Mouse (Mus musculus) megakaryocyte, embryonic 14.5 days (primary cell): Measurements from ENCODE around the gene Vps8. TPM values are rescaled to one million over a fixed set of nuclear protein-coding genes. Genes with fewer than 3 reads are reported as not detected.

Experiments
- H3K27me3 ChIP-seq: replicated peaks from 2 replicates; pipeline ENCODE3; 2012; ENCODE audit warnings: inconsistent platforms
- H3K36me3 ChIP-seq: replicated peaks from 2 replicates; pipeline ENCODE3; 2012; ENCODE audit warnings: low read length, inconsistent platforms, mixed read lengths
- H3K4me1 ChIP-seq: 2 replicates; pipeline ENCODE4 v1.6.1; 2012; ENCODE audit warnings: inconsistent platforms
- H3K4me3 ChIP-seq: replicated peaks from 2 replicates; pipeline ENCODE3; 2012; ENCODE audit warnings: moderate library complexity, mild to moderate bottlenecking, inconsistent platforms
- H3K9me3 ChIP-seq: 2 replicates; pipeline ENCODE4 v1.6.1; 2012; ENCODE audit warnings: inconsistent platforms
- FLI1 ChIP-seq: IDR thresholded peaks from 2 replicates; pipeline ENCODE4 v1.6.1; 2012; ENCODE audit warnings: low read length, inconsistent platforms, mixed read lengths
- GATA1 ChIP-seq: IDR thresholded peaks from 3 replicates; pipeline ENCODE4 v1.6.1; 2012; ENCODE audit warnings: mixed read lengths, low read length, inconsistent platforms, borderline replicate concordance
- polyA plus RNA-seq: library from polyadenylated mRNA; stranded (reverse); fragments of >175 nt; gene quantifications from 2 replicates; pipeline ENCODE4 v1.2.3, GENCODE M21; 2012; ENCODE audit warnings: low replicate concordance; ENCODE audit not compliant: insufficient read depth

Gene Vps8
- polyA plus RNA-seq, 1 experiment: 73.6 TPM

DNA sequence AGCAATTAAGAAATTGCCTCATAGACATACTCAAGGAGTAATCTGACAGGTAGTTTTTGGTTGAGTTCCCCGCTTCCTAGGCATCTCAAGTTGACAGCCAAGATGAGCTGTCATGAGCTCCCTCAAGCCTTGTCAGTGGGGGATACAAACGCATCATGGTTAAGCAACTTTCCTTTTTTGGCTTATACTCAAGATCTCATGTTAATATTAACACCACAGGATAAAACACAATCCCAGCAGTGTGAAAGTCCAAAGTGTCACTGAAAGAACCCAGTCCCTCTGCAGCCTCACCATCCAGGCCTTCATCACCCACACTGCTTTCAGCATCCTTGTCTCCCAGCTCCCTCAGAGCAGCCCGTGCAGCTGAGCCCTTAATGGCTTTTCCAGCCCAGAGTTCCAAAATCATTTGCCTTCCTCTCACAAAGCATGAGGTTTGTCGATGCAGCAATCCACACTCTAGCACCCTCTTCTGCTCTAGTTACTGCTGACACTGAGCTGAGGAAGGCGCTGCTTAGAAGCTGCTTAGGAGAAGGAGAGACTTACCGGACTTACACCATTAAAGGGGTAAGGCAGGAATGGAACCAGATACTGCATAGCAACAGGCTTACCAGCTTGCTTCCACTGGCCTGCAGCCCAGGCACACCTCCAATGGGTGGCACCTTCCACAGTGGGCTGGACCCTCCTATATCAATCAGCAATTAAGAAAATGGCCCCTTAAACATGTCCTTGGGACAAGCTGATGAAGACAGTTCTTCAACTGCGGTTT lies 113.5 kb downstream of the Vps8 start:
- Histone ChIP-seq H3K4me3 (no peak overlapping the region), H3K27me3 (no peaks in the 10 kb centered on the region), H3K9me3 (no peaks in the 10 kb centered on the region), H3K4me1 (peaks cover 39% of the 10 kb centered on the region), H3K36me3 (peaks cover 91% of the 10 kb centered on the region)
- TF ChIP-seq GATA1 (no peak), FLI1 (no peak)

DNA sequence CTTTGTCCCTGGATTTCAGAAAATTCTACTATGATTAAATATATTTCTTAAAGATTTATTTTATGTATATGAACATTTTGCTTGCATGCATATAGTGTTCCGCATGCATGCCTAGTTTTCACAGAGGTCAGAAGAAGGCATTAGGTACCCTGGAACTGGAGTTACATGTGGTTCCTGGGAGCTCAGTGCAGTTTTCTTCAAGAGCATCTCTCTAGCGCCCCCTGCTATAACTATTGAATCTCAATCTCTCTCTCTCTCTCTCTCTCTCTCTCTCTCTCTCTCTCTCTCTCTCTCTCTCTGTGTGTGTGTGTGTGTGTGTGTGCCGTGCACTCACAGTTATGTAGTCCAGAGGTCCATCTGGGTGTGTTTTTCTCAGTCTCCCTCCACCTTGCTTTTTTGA lies 114.4 kb downstream of the Vps8 start:
- H3K9me3 ChIP-seq: no peaks in the 10 kb centered on the region
- H3K4me1 ChIP-seq: peaks cover 39% of the 10 kb centered on the region
- H3K4me3 ChIP-seq: no peak overlapping the region
- TF ChIP-seq GATA1: no peak
- TF ChIP-seq FLI1: no peak
- no peaks in the 10 kb centered on the region for H3K27me3 ChIP-seq
- H3K36me3 ChIP-seq: peaks cover 87% of the 10 kb centered on the region

DNA sequence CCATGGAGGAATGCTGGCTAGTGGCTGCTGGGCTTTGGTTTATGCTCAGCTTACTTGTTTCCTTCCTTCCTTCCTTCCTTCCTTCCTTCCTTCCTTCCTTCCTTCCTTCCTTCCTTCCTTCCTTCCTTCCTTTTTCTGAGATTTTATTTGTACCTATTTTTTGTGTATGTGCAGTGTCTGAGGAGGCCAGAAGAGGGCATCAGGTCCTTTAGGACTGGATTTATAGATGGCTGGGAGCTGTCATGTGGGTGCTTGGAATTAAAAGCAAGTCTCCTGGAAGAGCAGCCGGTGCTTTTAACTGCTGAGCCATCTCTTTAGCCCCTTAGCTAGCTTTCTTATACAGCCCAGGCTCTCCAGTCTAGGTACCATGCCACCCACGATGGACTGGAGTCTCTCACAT lies 116.0 kb downstream of the Vps8 start:
- H3K4me3 ChIP-seq: no peak overlapping the region
- H3K4me1 ChIP-seq: peaks cover 32% of the 10 kb centered on the region
- no peaks in the 10 kb centered on the region for H3K27me3 ChIP-seq
- H3K36me3 ChIP-seq: peaks cover 82% of the 10 kb centered on the region
- no peaks in the 10 kb centered on the region for H3K9me3 ChIP-seq
- TF ChIP-seq GATA1 (no peak), FLI1 (no peak)

DNA sequence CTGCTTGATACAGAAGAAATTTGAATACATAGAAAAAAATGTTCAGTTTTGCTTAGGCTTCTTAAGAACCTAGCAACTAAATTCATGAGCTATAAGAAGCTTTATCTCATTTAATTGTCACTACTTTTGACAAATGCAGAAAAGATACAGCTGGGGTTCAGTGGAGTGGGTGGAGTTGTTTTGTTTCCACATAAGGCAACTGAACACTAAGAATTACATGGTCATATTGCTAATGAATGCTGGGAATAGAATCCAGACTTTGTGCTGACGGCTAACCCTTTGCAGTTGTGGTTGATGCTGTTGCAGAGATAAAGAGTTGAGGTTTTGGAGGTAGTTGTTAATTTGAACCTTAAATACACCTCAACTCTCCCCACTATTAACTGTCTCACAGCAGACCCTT lies 119.6 kb downstream of the Vps8 start:
- Histone ChIP-seq H3K9me3 (no peaks in the 10 kb centered on the region), H3K4me3 (no peak overlapping the region), H3K36me3 (peaks cover 70% of the 10 kb centered on the region), H3K27me3 (no peaks in the 10 kb centered on the region), H3K4me1 (peaks cover 36% of the 10 kb centered on the region)
- TF ChIP-seq GATA1 (no peak), FLI1 (no peak)

GRCm38 (mm10) chr16:21547446-21547845 lies 124.5 kb downstream of the Vps8 start:
- TF ChIP-seq FLI1: no peak
- no peak for TF ChIP-seq GATA1
- Histone ChIP-seq H3K27me3 (no peaks in the 10 kb centered on the region), H3K4me3 (no peak overlapping the region)

GRCm38 (mm10) chr16:21549751-21550150 lies 126.8 kb downstream of the Vps8 start:
- H3K27me3 ChIP-seq: no peaks in the 10 kb centered on the region
- peaks cover 13% of the 10 kb centered on the region for H3K4me1 ChIP-seq
- H3K36me3 ChIP-seq: peaks cover 51% of the 10 kb centered on the region
- TF ChIP-seq GATA1 (no peak), FLI1 (no peak)
- H3K9me3 ChIP-seq: no peaks in the 10 kb centered on the region
- H3K4me3 ChIP-seq: no peak overlapping the region

More at GRCm38 (mm10) chr16:21547446-21547845, 124.5 kb downstream of the Vps8 start:
- H3K9me3 ChIP-seq: no peaks in the 10 kb centered on the region
- H3K4me1 ChIP-seq: peaks cover 12% of the 10 kb centered on the region
- peaks cover 48% of the 10 kb centered on the region for H3K36me3 ChIP-seq

GRCm38 (mm10) chr16:21550453-21550852 lies 127.5 kb downstream of the Vps8 start:
- Histone ChIP-seq H3K36me3 (peaks cover 50% of the 10 kb centered on the region), H3K27me3 (no peaks in the 10 kb centered on the region), H3K4me1 (peaks cover 13% of the 10 kb centered on the region), H3K4me3 (no peak overlapping the region), H3K9me3 (no peaks in the 10 kb centered on the region)
- TF ChIP-seq GATA1 (no peak), FLI1 (no peak)

- Histone ChIP-seq H3K9me3 (peaks cover 4% of the 10 kb centered on the region), H3K4me3 (no peak overlapping the region), H3K4me1 (peaks cover 9% of the 10 kb centered on the region), H3K27me3 (no peaks in the 10 kb centered on the region), H3K36me3 (peaks cover 68% of the 10 kb centered on the region)
- no peak for TF ChIP-seq FLI1
- no peak for TF ChIP-seq GATA1
These were observed 130.6 kb downstream of the Vps8 start for GRCm38 (mm10) chr16:21553506-21553905.

DNA sequence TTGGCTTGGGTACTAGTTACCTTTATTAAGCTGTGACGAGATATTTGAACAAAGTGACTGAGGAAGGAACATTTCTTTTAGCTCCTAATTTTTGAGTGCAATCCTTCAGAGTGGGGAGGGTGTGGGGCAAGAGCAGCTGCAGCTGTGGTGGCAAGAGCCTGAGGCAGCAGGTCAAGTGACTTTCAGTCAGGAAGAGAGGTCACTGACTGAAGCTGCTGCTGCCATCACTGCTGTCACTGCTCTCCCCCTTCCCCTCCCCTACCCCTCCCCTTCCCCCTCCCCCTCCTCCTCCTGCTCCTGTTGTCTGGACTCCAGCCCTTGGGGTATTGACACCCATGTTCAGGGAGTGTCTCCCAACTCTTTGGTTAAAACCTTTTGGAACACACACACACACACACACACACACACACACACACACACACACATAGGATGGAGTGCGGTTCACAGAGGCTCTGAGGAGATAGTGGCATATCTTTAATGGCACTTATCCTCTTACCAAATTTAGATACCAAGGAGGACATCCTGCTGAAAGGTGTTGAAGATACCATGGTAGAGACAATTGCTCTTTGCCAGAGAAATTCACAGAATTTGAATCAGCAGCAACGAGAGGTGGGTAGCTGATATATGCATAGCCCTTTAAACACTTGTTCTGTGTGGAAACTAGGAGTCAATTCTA lies 139.8 kb downstream of the Vps8 start:
- TF ChIP-seq FLI1 (no peak), GATA1 (no peak)
- Histone ChIP-seq H3K9me3 (no peaks in the 10 kb centered on the region), H3K4me3 (peak overlapping the region; percentile 76), H3K27me3 (no peaks in the 10 kb centered on the region), H3K36me3 (peaks cover 79% of the 10 kb centered on the region), H3K4me1 (peaks cover 53% of the 10 kb centered on the region)

DNA sequence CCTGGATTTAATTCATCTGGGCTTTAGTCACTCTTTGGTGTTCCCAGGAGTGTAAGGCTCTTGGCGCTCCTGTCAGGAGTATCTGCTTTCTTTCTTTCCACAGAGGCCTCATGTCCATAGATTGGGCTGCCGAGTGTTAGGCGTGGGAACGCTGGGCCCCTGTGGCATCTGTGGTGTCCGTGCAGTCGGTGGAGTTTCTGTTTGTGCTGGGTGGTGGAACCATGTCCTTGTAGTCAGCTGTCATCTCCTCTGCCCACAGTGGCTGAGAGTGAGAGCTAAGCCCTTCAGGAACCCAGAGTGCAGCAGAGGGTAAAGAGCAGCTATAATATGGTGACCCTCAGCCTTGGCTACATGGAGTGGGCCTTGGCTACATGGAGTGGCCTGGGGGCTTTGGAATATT lies 140.4 kb downstream of the Vps8 start:
- peaks cover 79% of the 10 kb centered on the region for H3K36me3 ChIP-seq
- no peak for TF ChIP-seq FLI1
- no peak for TF ChIP-seq GATA1
- H3K4me1 ChIP-seq: peaks cover 59% of the 10 kb centered on the region
- H3K27me3 ChIP-seq: no peaks in the 10 kb centered on the region
- no peaks in the 10 kb centered on the region for H3K9me3 ChIP-seq
- H3K4me3 ChIP-seq: peak overlapping the region; percentile 66
